Mouse (Mus musculus): ENCODE data around the gene Car10.

The Car10 gene

GRCm38 (mm10) chr11:93097941-93098828 lies at the start of gene Car10:
Gene Car10, plus strand, starts transcription at chr11:93098028.
- no peak for DNase-seq

- DNase-seq, result no peak
These were observed 32.8 kb upstream of the Car10 start for GRCm38 (mm10) chr11:93065021-93065420.

DNA sequence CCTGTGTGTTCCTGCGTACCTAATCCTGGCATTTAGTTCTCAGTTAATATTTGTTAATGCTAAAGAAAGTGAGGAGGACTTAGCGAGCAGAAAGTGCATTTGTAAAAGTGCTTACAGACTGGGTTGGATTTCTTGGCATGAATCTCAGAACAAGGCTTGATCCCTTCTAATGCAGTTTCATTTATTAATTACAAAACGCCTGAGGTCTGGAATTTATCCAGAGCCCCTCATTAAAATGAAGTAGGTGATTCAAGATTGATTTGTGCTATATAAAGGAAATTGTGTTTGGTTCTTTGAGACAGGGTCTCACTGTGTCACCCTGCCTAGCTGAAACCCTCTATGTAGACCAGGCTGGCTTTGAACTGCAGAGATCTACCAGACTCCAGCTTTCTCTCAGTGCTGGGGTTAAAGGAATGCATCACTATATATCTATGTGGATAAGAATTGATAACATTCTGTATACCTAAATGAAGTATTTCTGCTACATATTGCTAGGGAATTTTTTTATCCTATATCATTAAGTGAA lies 32.1 kb upstream of the Car10 start:
- DNase-seq, result no peak

GRCm38 (mm10) chr11:93095588-93095987 lies 2.2 kb upstream of the Car10 start:
- DNase-seq, result no peak

DNA sequence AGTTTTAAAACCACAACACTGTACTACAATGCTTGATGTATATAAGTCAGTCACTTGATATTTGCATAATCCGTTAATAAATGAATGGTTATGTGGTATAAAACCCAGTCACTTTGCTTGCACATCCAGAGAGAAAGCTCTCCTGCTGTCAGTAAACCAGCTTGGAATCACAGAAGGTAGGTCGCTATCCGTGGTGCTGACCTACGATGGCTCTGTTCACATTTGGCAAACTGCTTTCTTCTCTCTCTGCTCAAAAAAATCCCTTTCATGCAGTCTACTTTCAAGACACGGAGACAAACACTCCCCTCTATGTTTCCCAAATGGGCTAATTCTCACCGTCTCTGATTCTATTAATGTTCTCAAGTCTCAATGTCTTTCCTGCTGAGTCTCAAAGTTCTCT lies 827 bp upstream of the Car10 start:
- DNase-seq, result no peak

DNA sequence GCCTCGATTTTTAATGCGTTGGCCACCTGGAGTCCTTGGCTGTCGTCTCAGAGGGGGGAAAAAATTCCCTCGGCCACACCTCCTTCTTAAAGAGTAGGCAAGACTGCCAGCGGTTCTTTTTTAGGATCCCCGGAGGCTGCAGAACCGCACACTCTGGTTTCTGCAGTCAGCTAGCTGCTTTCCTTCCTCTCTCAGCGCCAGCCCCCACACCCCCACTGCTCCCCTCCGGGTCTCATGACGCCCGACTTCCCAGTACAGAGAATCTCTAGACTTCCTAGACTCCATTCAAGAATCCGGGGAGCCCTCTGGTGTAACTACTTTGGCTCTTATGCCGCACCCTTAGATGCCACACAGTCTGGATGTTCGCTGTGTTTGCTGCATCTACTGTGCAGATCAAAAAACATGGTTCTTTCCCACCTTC lies 387 bp upstream of the Car10 start:
- DNase-seq, result no peak

DNA sequence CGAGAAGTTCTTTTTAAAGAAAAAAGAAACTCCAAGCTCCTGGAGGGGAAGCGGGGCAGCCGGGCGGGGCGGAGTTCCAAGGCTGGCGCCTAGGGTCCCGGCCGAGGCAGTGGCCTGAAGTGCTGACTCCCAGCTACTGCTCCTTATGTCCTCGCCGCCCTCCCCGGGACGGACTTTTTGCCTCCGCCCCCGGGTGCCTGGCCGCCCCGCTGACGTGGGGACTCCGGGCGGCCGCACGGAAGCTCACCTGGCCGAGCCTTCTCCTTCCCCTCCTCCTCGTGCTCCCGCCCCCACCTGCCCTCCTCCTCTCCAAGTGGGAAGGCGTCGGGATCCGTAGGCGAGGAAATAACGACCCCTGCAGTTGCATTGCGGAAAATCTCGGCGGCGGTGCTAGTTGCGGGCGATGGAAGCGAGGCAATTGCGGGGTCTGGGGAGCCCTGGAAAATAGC lies 1.1 kb downstream of the Car10 start:
- no peak for DNase-seq

GRCm38 (mm10) chr11:93099431-93100370 lies 1.9 kb downstream of the Car10 start:
- no peak for DNase-seq

GRCm38 (mm10) chr11:93100606-93101005 lies 2.8 kb downstream of the Car10 start:
- no peak for DNase-seq

GRCm38 (mm10) chr11:93101106-93101505 lies 3.3 kb downstream of the Car10 start:
- no peak for DNase-seq

DNA sequence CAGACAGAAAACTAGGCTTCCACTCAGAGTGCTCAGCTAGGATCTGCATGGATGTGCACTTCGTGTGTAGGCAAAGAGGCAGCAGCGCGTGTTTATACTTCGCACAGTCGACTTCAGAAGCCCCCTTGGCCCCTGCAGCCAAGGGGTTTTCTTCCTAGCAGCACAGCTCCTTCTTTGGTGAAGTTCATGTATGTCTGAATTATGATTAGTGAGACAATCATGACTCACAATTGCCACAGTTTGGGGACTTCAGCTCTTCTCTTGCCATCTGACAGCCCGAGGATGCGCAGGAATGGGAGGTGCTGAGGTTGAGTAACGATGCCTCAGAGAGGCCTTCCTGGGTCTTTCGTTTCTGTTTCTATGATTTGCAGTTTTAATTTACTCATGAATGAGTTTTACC lies 4.5 kb downstream of the Car10 start:
- no peak for DNase-seq

GRCm38 (mm10) chr11:93103101-93103815 lies 5.4 kb downstream of the Car10 start:
- no peak for DNase-seq

GRCm38 (mm10) chr11:93109451-93109850 lies 11.6 kb downstream of the Car10 start:
- DNase-seq, result no peak

- DNase-seq, result no peak
These were observed 23.1 kb downstream of the Car10 start for GRCm38 (mm10) chr11:93120766-93121415.

DNA sequence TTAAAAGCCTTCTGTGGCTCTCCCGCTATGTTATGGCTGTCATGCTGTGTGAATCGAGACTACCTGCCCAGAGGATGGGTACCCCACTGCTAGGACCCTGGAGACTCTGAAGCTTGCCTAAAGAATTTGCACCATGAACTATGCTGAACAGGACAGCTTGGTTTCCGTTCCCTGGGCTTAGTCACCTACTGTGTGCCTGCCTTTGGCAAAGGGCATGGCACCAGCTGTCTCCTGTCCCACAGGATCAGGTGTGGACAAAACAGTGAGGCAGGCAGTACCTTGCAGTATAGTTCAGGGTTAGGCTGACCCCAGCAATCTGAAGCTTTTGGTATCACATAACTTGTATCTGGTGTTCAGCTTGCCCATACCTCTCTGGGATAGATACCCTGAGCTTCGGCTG lies 25.9 kb downstream of the Car10 start:
- no peak for DNase-seq

DNA sequence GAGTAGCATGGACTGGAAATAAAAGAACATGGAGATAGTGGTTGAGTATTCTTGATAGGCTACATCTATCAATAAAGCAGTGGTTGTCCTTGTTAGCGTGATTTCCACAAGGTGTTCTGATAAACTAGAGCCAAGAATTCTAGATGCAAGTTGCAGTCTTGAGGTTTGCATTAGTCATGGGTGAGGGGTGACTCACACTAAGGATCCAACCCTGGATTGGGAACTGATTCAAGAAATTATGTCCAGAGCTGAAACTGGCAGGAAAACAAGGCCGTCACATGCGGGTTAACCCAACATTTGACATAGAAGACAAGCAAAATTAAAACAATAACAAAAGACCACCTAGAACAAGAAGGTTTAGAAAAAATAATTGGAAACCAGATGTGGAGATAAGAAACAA lies 28.6 kb downstream of the Car10 start:
- no peak for DNase-seq

GRCm38 (mm10) chr11:93128481-93128880 lies 30.7 kb downstream of the Car10 start:
- DNase-seq, result no peak

- no peak for DNase-seq
These were observed 40.0 kb downstream of the Car10 start for GRCm38 (mm10) chr11:93137841-93138240.

DNA sequence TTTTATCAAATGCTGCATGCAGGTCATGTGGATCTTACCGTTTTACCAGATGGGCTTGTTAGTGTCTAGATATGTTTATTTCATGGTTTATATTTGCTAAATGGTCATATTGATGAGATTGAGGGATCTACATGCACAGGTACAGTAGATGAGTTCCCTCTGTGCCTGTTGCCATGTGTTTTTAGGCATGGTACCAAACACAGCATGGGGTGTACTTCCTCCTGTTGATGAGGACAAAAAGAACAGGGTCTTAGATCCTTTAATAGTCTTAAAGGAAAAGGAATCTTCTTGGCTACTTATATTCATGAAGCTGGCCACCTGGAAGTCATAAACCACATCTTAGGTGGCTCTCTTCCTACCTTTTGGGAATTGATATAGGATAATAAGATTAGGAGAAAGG lies 43.9 kb downstream of the Car10 start:
- DNase-seq, result no peak

GRCm38 (mm10) chr11:93144544-93144943 lies 46.7 kb downstream of the Car10 start:
- no peak for DNase-seq

DNA sequence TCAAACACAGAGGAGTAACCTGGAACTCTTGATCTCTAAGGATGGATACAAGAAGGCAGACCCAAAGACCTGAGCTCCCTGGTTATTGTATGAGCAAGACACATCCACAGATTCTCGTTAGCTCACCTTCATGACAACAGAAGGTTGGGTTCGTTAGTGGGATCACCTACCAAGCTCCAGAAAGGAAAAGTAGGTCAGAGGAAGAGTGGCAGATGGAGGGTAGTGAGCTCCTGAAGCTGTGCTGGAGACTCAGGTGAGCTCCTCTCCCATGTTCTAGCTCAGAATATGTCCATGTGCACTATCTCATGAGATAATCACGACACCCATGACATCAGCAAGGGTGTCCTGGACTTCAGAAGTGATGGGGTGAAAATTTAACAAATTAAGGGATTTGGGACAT lies 57.1 kb downstream of the Car10 start:
- DNase-seq, result no peak

DNA sequence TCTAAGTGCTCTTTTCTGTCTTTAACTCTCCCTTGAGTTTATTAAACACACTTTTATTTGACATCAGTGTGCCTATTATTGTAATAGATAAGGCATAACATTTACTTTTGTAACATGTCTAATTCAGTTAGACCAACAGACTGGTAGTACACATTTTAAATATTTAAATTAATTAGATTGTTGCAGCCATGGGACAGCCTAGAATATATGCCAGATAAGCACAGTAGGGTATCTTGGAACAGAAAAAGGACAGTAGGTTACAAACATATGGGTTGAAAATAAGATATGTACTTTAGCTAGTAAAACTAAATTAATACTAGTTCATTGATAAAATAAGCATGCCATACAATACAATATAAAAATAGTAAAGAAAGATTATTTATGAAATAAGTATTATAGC lies 74.6 kb downstream of the Car10 start:
- no peak for DNase-seq
